Mouse (Mus musculus) gastrocnemius, postnatal 4 days (tissue): ENCODE data around the gene Dag1. TPM values are rescaled to one million over a fixed set of nuclear protein-coding genes. Genes with fewer than 3 reads are reported as not detected.
"Not testable (repeated sequence)": the region's sequence is repeated elsewhere in the genome, so short reads cannot be mapped to it uniquely, and the experiment has no call there.

Experiments used
- DNase-seq, 2 experiments: peaks; one replicate each; pipeline ENCODE4 v3.0.0; 2021 to 2022; ENCODE audit warnings: low spot score in 2 of 2, mixed read lengths in 2 of 2
- total RNA-seq, 2 experiments: library from RNA; stranded (reverse); gene quantifications; 2 replicates each; pipeline ENCODE4 v1.2.3; 2021

Dag1 gene
- total RNA-seq, 2 experiments from 2014 or later: 400 to 402 TPM

- DNase-seq: peak in 1 of 2 experiments; percentile 57
These were observed 10.9 kb upstream of the Dag1 start for GRCm38 (mm10) chr9:108274476-108275330.

GRCm38 (mm10) chr9:108273485-108273884, 9.7 kb upstream of the Dag1 start:
- no peak for DNase-seq

DNA sequence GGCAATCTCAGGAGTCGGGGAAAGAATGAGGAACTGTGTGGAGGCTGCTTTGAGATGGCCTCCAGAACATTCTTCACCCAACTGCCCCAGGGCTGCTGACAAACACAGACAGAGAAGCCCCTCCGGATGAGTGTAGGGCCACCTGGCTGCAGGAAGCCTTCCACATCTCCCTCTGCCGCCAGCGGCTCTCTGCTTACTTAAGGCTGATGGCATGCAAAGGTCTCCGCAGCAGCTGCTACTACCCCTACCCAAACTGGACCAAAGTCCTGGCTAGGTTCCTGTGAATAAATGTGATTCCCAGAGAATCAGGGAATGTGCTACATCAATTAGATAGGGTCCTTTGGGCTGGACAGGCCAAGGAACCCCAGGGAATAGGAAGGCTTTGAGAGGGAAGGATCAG, 8.9 kb upstream of the Dag1 start:
- DNase-seq: peak in 1 of 2 experiments; percentile 30

- DNase-seq: no peak
These were observed 8.2 kb upstream of the Dag1 start for GRCm38 (mm10) chr9:108271941-108272340.

GRCm38 (mm10) chr9:108268701-108269100, 4.9 kb upstream of the Dag1 start:
- DNase-seq: not testable (repeated sequence)

- DNase-seq: peak in 1 of 2 experiments; percentile 31
These were observed 3.9 kb upstream of the Dag1 start for GRCm38 (mm10) chr9:108267691-108268090.

- DNase-seq: no peak
These were observed 2.6 kb upstream of the Dag1 start for GRCm38 (mm10) chr9:108266261-108266935.

- DNase-seq: peak in 1 of 2 experiments; percentile 46
These were observed 598 bp upstream of the Dag1 start for GRCm38 (mm10) chr9:108264191-108264921.

DNA sequence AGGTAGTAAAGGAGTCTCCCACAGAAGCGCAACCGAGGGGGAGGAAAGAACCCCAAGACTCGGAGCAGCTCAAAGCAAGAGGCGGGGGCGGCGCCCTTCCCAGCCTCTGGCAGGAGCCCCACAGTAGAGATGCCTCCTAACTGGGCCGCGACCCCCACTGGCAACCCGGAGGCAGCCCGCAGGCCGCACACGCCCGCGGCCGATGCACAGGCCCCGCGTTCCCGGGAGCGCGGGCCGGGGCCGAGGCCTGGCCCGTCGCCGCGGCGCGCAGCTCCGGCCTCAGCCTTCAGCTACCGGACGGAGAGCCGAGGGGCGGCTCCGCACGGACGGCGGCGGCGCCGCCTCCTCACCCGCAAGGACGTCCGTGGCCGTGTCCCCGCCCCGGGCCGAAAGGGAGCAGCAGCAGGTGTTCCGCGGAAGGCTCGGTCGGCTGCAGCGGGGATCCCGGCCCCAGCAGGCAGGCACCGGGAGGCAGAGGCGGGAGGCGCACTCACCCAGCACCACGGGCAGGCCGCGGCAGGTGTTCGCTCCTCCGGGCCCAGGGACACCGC, 552 bp downstream of the Dag1 start:
- peak in 1 of 2 experiments; percentile 50 for DNase-seq

DNA sequence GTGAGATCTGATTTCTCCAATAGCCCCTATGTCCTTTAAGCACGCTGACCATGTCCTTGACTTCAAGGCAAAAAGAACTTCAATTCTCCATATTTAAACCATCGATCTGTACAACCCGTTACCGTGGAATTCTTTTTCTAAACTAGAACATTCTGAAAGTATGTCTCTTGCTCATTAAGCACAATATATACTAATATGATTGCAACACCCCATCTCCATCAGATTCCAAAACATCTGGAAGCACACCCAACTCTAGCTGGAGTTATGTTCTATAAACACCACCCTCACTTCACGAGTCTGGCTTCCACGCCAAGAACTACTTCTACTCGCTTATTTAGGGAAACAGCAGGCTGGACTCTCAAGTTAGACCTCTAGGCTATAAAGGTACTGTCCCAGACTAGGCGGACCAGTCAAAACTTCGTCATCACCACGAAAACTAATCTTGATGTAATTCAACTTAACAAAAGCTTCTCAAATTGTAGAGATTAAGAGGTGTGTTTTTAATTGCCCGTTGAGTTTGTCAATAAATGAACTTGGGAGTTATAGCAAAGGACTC, 1.2 kb downstream of the Dag1 start:
- DNase-seq: peak in 1 of 2 experiments; percentile 17

GRCm38 (mm10) chr9:108261865-108262264, 1.9 kb downstream of the Dag1 start:
- no peak for DNase-seq

GRCm38 (mm10) chr9:108260526-108260925, 3.2 kb downstream of the Dag1 start:
- no peak for DNase-seq

GRCm38 (mm10) chr9:108252766-108253165, 11.0 kb downstream of the Dag1 start:
- DNase-seq: no peak

DNA sequence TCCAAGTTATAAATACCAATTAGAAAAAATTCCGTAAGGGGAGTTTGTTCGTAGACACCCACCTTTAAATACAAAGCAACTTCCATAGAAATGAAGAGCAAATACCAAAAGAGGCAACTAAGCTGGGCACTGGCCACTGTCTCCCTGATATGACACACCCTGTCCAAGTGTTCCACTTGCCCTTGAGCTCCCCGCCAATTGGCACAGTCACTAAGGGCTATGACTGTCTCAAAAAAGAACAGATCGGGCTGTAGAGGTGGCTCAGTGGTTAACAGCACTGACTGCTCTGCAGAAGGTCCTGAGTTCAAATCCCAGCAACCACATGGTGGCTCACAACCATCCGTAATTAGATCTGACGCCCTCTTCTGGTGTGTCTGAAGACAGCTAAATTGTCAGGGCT, 11.9 kb downstream of the Dag1 start:
- no peak for DNase-seq

DNA sequence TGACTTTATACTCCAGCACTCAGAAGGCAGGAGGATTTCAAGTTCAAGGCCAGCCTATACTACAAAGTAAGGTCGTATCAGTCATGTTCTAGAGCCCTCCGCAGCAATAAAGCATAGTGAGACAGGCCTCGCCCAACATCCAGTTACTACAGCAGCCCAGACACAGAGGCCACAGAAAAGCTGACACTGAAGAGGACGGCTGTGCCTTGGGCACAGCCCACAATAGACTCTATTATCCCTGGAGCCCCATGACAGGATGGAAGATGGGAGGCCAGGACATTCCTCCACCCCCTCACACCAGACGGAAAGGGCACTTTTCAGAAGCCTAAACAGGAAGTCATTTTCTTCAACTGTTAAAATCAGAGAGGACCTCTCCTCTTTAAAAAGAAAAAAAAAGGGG, 14.8 kb downstream of the Dag1 start:
- no peak for DNase-seq

DNA sequence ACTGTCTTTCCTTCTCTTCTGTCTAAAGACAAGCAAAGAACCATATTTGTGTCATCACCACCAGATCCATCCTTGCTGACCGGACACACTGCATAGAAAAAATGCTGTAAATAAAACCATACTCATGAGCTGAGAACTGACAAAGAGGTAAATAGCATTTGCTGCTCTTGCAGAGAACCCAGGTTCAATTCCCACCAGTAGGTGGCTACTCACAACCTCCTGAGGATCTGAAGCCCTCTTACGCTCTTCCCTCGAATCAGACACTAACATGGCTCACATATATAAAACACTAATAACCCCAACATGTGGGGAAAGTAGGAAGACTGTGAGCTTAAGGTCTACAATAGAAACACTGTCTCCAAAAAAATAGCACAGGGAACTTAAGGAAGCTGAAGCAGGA, 18.8 kb downstream of the Dag1 start:
- no peak for DNase-seq

DNA sequence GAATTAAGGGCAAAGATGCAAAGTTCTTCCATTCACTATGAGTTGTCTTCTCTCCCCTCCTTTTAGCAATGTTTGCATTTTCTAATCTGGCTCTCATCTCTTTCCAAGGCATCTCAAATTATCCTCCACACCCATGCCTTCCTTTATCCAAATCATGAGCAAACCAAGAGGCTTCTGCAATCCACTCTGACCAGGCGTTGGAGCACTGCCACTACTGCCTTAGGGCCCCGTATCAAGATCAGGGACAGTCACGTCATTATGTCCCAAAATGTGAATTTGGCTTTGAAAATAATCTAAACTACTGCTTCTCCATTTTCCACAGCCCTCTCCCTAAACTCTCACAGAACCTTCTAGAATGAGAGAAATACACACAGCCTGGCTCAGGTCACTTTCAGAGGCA, 19.2 kb downstream of the Dag1 start:
- no peak for DNase-seq

GRCm38 (mm10) chr9:108239951-108240350, 23.8 kb downstream of the Dag1 start:
- no peak for DNase-seq

- no peak for DNase-seq
These were observed 24.9 kb downstream of the Dag1 start for GRCm38 (mm10) chr9:108238831-108239230.

GRCm38 (mm10) chr9:108238402-108238801, 25.4 kb downstream of the Dag1 start:
- DNase-seq: no peak

GRCm38 (mm10) chr9:108234682-108235081, 29.1 kb downstream of the Dag1 start:
- DNase-seq: no peak
